Mouse (Mus musculus) frontal cortex, postnatal 25 days (tissue): ENCODE data around the gene Pax5.

ENCODE experiments used
- DNase-seq, 2 experiments: peaks; one replicate each; pipeline ENCODE4 v3.0.0; 2022; ENCODE audit warnings: low spot score in 2 of 2

Pax5 gene

GRCm38 (mm10) chr4:44543880-44544279 is 166.4 kb downstream of the Pax5 start:
- no peak for DNase-seq

- DNase-seq = no peak
Measured at GRCm38 (mm10) chr4:44542101-44542500, 168.2 kb downstream of the Pax5 start.

- no peak for DNase-seq
Measured at GRCm38 (mm10) chr4:44538488-44538887, 171.8 kb downstream of the Pax5 start.

DNA sequence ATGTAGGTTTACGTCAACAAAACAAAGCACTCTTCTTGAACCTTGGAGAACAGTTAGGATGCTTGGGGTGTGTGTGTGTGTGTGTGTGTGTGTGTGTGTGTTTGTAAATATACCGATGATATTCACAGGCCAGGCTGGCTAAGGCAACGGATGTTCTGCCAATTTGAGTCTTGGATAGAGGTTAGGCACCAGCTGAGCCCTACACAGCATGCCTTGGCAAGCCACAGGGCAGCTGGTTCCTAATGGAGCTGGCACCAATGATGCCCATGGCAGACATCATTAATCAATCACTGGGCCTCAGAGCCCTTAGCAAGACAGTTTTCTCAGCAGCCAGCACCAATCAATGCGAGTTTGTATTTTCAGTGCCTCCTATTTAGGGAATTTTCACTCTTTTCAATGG is 173.5 kb downstream of the Pax5 start:
- no peak for DNase-seq

- no peak for DNase-seq
Measured at GRCm38 (mm10) chr4:44535646-44536045, 174.6 kb downstream of the Pax5 start.

- no peak for DNase-seq
Measured at GRCm38 (mm10) chr4:44533286-44533685, 177.0 kb downstream of the Pax5 start.

GRCm38 (mm10) chr4:44532731-44533130 is 177.6 kb downstream of the Pax5 start:
- DNase-seq = no peak

DNA sequence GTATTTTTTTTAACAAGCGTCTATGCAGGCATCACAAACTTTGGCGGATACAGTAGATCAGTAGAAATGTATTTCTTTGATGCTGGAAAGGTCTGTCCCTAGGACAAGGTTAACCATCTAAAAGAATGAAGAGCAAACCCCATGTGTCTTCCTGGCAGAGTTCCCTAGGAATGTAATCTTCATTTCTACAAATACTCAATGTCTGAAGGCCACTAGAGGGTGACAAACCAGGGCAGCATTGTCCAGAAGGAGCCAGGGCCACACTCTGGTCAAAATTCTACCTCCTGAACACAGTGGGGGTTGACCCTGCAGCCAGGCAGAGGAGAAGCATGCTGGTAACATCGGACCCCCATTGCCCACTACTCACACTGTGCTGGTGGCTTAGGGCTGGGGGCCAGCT is 185.0 kb downstream of the Pax5 start:
- DNase-seq = no peak

- DNase-seq = no peak
Measured at GRCm38 (mm10) chr4:44518923-44519322, 191.4 kb downstream of the Pax5 start.

DNA sequence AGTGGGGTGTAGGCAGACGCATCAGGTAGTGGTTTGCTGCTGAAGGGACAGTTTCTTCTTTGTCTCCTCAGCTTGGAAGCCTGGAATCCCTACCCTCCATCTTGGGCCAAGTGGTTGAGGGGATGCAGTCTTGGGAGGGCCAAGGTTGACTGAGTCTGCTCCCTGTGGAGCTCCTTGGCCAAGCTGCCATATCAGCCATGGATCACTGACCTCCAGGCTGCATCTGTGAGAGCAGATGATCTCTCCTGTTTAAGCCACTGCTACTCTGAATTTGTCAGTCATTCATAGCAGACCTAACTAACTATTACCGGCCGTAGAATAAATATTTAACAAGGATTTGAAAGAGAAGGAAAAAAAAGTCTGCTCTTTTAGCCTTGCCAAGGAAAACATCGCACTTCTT is 196.3 kb downstream of the Pax5 start:
- no peak for DNase-seq

DNA sequence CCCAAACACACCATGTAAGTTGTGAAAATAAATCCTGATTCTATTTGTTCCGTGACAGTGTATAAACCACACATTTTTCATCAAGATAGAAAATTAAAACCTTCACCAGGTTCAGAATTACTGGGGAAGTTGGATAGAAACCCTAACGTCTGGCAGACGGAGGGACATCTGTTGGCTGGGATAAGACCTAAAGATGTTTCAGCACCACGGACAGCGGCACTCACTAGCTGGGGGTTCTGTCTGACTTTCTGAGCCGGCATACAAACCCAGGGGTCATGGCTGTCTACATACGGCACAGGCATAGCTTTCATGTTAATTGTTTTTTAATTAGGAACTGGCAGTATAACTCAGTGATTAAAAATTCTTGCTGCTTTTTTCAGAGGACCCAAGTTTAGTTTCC is 198.6 kb downstream of the Pax5 start:
- no peak for DNase-seq

DNA sequence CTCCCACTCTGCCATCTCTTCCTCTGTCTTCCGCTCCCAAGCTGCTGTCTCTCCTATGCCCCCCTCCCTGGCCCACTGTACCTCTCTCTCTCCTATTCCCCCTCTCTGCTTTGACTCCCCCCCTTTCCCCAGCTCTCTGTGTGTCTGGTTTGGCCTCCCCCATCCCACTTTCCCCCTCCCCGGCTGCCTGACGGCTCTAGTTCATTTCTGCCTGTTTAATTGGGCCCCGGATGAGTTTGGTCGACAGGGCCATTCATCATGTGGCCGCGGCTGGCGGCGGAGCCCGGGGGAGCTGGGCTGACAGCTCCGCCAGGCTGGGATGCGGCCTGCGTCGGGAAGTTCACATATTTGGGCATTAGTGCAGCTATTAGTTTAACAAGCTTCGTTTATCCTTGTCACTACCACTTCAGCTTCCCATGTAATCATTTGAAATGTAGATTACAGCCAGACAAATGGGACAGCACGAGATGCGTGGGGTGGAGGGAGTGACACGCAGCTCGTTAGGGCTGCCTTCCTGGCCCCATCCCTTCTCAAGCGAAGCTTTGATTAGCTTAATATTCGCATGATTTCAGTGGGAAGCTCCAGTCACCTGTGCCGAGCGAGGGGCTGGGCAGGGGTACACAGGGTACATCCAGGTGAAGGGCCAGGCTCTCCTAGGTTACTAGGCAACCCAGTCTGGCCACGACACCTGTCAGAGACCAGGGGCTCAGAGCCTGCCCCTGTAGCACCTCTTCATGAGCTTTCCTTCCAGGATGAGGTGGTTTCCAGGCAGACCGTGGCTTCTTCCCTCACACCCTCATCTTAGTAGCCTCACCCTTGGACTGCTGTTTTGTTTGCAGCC is 201.7 kb downstream of the Pax5 start:
- no peak for DNase-seq

DNA sequence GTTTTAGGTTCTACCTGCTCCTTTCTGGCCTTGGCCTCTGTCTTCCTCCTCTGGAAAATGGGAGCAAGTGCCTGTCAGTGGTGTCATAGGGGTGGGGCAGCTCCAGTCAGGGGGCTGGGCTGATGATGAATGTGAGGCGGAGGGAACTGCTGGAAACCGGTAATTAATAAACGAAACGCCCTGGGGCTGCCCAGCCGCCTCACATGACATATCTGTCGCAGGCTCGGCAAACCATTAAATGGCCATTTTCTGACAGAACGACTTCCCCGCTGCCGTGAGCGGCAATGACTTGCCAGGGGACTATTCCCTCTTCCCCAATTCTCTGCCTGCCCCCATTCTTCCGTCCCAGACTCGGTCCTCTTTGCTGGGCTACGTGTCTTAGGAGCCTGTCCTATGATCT is 202.4 kb downstream of the Pax5 start:
- no peak for DNase-seq

DNA sequence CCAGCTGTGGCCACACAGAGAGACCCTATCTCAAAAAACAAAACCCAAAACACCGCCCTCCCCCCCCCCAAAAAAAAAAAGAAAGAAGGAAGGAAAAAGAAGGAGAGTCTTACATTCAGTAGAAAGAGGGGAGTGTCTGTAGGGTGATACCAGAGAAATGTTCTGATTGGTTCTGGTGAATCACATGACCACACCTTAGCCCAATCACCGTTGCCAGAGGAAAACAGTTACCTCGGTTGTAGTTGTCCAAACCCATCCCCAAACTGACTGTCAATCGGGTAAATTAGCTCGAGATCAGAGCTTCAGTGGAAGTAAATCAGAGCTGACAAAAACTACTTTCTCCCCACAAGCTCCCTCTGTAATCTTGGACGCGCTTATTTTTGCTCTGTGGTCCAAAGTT is 205.3 kb downstream of the Pax5 start:
- no peak for DNase-seq

DNA sequence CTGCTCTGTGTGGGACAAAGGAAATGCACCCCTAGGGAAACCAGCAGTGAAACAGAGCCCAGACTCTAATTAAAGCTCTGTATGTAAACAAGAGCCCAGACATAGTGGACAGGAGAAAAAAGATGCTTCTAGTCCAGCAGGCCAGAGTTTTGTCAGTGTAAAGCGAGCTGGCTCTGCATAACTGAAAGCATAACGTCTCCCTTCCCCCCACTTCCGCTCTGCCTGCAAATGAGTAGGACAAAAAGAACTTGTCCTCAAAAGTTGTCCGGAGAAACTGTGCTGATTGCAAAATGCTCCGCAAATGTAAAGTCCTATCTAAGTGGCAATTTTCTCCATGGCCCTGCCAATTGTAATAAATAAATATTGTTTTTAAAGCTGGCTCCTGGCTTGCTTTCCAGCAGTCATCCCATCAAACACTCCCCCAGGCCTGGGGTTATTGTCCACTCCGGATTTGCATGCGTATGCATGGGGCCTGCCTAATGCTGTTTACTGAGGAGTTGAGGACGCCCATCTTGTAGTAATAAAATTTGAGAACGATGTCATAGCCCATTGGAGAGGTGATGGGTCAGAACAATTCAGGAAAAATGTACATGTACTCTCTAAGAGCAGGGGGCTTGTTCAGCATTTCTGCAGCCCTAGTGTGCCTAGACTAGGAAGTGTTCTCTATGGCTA is 208.0 kb downstream of the Pax5 start:
- no peak for DNase-seq

DNA sequence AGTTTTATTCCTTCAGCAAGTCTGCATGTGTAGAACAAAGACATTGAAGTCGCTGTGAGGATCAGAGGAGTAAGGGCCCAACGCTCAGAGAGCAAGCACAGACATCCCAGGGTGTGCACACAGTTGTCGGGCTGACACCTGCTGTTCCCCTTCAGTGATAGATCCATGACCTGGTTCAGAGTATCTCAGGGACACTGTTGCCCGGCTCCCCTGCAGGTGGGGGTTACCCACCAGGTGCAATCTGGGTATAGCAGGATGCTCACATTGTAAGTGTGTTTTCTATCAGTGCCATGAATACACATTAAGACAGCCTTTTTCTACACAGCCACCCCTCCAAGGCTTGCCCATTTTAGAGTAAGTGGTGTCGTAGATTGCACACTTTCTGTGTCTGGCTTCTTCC is 212.1 kb downstream of the Pax5 start:
- no peak for DNase-seq

- DNase-seq = no peak
Measured at GRCm38 (mm10) chr4:44495836-44496235, 214.5 kb downstream of the Pax5 start.

- no peak for DNase-seq
Measured at GRCm38 (mm10) chr4:44493756-44494155, 216.5 kb downstream of the Pax5 start.

DNA sequence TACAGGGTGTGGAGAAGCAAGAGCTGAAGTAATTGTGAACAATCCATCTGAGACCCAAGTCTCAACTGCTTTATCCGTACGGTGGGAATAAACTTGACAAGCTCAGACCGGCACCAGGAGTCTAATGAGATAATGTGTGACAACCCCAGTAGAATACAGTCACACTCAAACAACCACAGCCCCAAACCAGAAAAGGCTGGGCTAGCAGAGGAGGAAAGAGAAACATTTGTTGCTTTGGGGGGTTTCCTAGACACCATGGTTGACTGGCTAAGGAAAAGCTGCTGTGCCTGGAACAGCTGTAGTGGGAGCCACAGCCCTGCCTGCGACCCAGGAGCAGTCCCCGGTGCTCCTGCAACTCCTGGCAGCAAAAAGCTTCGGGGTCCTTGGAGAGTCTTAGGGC is 219.4 kb downstream of the Pax5 start:
- DNase-seq = no peak

- no peak for DNase-seq
Measured at GRCm38 (mm10) chr4:44488702-44489101, 221.6 kb downstream of the Pax5 start.

GRCm38 (mm10) chr4:44488219-44488618 is 222.1 kb downstream of the Pax5 start:
- no peak for DNase-seq

DNA sequence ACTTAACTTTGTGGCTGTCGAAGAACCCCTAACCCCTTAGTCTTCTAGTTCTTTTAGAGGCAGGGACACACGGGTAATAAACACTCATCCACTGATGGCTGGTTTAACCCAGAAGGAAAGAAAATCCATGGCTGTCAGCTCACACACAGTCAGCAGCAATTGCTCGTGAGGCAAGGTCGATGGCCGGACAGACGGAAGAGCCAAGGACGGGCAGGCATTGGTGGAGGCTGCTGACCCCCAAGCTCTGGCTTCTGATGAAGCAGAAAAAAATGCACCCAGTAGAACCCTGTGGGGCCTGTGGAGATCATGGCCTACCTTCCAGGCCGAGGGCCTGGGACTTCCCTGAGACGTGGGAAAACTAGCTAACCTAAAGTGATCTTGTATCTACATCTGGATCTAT is 227.4 kb downstream of the Pax5 start:
- DNase-seq = no peak

GRCm38 (mm10) chr4:44479755-44480154 is 230.5 kb downstream of the Pax5 start:
- no peak for DNase-seq
